Mouse (Mus musculus) megakaryocyte, embryonic 14.5 days (primary cell): ENCODE results near the gene Mif. TPM values are rescaled to one million over a fixed set of nuclear protein-coding genes. Genes with fewer than 3 reads are reported as not detected.
A peak's percentile ranks its signal among the peaks of the same experiment; 100 is the strongest.
"Not testable (repeated sequence)": the region's sequence is repeated elsewhere in the genome, so short reads cannot be mapped to it uniquely, and the experiment has no call there.

Experiments used
- H3K27me3 ChIP-seq: replicated peaks from 2 replicates; pipeline ENCODE3; 2012; ENCODE audit warnings: inconsistent platforms
- H3K36me3 ChIP-seq: replicated peaks from 2 replicates; pipeline ENCODE3; 2012; ENCODE audit warnings: low read length, inconsistent platforms, mixed read lengths
- H3K4me1 ChIP-seq: 2 replicates; pipeline ENCODE4 v1.6.1; 2012; ENCODE audit warnings: inconsistent platforms
- H3K4me3 ChIP-seq: replicated peaks from 2 replicates; pipeline ENCODE3; 2012; ENCODE audit warnings: moderate library complexity, mild to moderate bottlenecking, inconsistent platforms
- H3K9me3 ChIP-seq: 2 replicates; pipeline ENCODE4 v1.6.1; 2012; ENCODE audit warnings: inconsistent platforms
- FLI1 ChIP-seq: IDR thresholded peaks from 2 replicates; pipeline ENCODE4 v1.6.1; 2012; ENCODE audit warnings: low read length, inconsistent platforms, mixed read lengths
- GATA1 ChIP-seq: IDR thresholded peaks from 3 replicates; pipeline ENCODE4 v1.6.1; 2012; ENCODE audit warnings: mixed read lengths, low read length, inconsistent platforms, borderline replicate concordance
- polyA plus RNA-seq: library from polyadenylated mRNA; stranded (reverse); fragments of >175 nt; gene quantifications from 2 replicates; pipeline ENCODE4 v1.2.3, GENCODE M21; 2012; ENCODE audit warnings: low replicate concordance; ENCODE audit not compliant: insufficient read depth

Mif gene
- polyA plus RNA-seq, 1 experiment = 4,116 TPM

- TF ChIP-seq GATA1 (no peak), FLI1 (no peak)
- Histone ChIP-seq H3K4me3 (peak overlapping the region; percentile 19), H3K36me3 (peaks cover 11% of the 10 kb centered on the region), H3K9me3 (no peaks in the 10 kb centered on the region), H3K27me3 (peaks cover 22% of the 10 kb centered on the region), H3K4me1 (peaks cover 45% of the 10 kb centered on the region)
Observed at GRCm38 (mm10) chr10:75889406-75890153, 29.5 kb upstream of the Mif start.

GRCm38 (mm10) chr10:75887504-75887903, 27.5 kb upstream of the Mif start:
- not testable (repeated sequence) for H3K4me3 ChIP-seq, H3K36me3 ChIP-seq, H3K9me3 ChIP-seq
- Histone ChIP-seq H3K27me3 (peaks cover 28% of the 10 kb centered on the region), H3K4me1 (peaks cover 30% of the 10 kb centered on the region)

- TF ChIP-seq GATA1 = no peak
- TF ChIP-seq FLI1 = no peak
- Histone ChIP-seq H3K36me3 (no peaks in the 10 kb centered on the region), H3K4me1 (peaks cover 26% of the 10 kb centered on the region), H3K9me3 (no peaks in the 10 kb centered on the region), H3K4me3 (no peak overlapping the region), H3K27me3 (peaks cover 46% of the 10 kb centered on the region)
Observed at GRCm38 (mm10) chr10:75884742-75885141, 24.7 kb upstream of the Mif start.

- Histone ChIP-seq H3K4me3 (no peak overlapping the region), H3K27me3 (peaks cover 40% of the 10 kb centered on the region), H3K36me3 (no peaks in the 10 kb centered on the region), H3K4me1 (peaks cover 11% of the 10 kb centered on the region), H3K9me3 (no peaks in the 10 kb centered on the region)
- no peak for TF ChIP-seq GATA1
- no peak for TF ChIP-seq FLI1
Observed at GRCm38 (mm10) chr10:75883232-75883552, 23.2 kb upstream of the Mif start.

GRCm38 (mm10) chr10:75882433-75883231, 22.6 kb upstream of the Mif start:
- H3K4me1 ChIP-seq = peaks cover 8% of the 10 kb centered on the region; the same call in 1 of the 2 replicates
- no peaks in the 10 kb centered on the region for H3K9me3 ChIP-seq
- H3K4me3 ChIP-seq = no peak overlapping the region
- H3K36me3 ChIP-seq = no peaks in the 10 kb centered on the region
- H3K27me3 ChIP-seq = peaks cover 41% of the 10 kb centered on the region
- TF ChIP-seq GATA1 (no peak), FLI1 (no peak)

DNA sequence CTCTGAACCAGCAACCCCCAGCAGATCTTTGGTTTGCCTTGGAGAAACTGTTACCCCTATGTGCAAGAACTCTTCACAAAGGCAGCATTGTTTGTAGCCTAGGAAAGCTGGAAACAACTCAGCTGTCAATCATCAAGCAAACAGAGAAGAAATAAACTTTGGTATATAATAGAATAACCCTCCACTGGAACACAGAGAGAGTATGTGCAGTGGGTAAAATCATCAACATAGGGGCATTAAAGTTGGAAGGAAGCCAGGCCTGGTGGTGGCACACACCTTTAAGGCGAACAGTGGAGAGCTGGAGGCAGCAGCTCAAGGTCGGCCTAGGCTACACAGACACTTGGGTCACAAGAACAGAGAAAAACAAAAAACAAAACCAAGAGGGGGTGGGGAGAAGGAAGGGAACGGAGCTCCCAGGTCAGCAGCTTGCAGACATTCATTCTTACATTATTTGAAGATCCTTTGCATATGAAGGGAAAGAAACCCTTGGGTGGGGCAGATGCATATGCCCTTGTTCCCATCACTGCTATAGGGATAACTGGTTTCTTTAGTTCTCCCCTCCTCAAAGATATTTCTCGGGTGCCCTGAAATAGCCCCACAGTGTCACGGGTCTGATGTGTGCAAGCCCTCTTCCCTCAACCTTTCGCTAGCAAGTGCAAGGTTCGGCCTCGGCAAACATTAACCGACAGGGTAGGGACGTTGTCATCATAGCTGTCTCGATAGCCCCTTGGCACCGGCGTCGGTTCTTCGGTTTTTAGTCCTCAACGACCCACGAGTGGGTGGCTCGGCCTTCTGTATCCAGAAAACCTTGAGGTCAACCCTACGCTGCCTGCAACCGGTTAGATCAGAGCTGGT, 21.8 kb upstream of the Mif start:
- TF ChIP-seq FLI1 (no peak), GATA1 (no peak)
- peaks cover 39% of the 10 kb centered on the region for H3K27me3 ChIP-seq
- no peak overlapping the region for H3K4me3 ChIP-seq
- H3K9me3 ChIP-seq = no peaks in the 10 kb centered on the region
- H3K4me1 ChIP-seq = peaks cover 8% of the 10 kb centered on the region; the same call in 1 of the 2 replicates
- H3K36me3 ChIP-seq = no peaks in the 10 kb centered on the region

DNA sequence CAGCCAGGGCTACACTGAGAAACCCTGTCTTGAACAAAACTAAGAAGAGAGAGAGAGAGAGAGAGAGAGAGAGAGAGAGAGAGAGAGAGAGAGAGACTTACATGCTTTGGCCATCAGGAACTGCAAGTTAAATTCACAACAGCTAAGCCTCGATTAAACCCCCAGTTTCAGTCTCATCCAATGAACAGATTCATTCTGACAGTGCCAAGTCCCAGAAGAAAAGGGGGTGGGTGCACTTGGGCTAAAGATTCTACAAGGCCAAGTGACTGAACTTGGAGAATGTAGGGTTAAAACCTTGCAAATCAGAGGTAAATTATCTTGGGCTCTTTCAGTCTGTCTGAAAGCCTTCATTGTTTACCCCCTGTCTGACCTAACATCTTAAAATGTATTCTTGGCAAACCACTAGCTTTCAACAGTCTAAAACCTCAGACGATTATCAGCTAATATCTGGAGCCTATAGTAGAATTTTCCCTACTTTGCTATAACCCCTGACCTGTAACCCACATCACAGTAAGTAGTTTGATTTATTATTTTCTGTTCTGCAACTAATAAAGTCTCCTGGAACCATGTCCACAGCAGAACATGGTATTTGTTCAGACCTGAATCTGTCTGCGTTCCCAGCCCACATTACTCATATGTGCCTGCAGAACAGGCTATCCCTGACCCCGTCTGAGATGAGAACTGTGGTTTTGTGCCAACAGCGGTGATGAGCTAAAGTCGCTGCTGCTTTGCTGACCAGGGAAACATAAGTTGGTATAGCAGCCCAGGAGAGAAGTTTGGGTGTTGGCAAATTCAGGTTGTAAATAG, 20.9 kb upstream of the Mif start:
- Histone ChIP-seq H3K4me1 (peaks cover 8% of the 10 kb centered on the region; the same call in 1 of the 2 replicates), H3K27me3 (peaks cover 41% of the 10 kb centered on the region), H3K9me3 (peaks cover 6% of the 10 kb centered on the region; the same call in 1 of the 2 replicates), H3K36me3 (no peaks in the 10 kb centered on the region), H3K4me3 (no peak overlapping the region)
- TF ChIP-seq GATA1 = no peak
- no peak for TF ChIP-seq FLI1

DNA sequence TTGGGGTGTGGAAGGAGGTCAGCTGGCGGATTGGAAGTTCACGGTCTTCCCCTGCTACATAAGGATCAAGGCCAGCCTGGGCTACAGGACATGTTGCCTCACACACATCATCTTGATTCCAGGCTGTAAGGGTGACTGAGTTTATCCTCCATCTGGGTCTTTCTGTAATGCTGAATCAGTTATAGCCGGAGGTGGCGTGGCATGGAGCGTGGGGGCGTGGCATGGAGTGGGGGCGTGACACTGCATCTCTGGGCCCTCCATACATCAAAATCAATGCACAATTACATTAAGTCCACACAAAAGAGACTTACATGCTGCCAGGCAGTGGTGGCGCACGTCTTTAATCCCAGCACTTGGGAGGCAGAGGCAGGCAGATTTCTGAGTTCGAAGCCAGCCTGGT, 20.3 kb upstream of the Mif start:
- no peak overlapping the region for H3K4me3 ChIP-seq
- H3K27me3 ChIP-seq = peaks cover 39% of the 10 kb centered on the region
- no peaks in the 10 kb centered on the region for H3K36me3 ChIP-seq
- H3K4me1 ChIP-seq = peaks cover 9% of the 10 kb centered on the region
- TF ChIP-seq FLI1 (no peak), GATA1 (no peak)
- H3K9me3 ChIP-seq = peaks cover 7% of the 10 kb centered on the region; the same call in 1 of the 2 replicates

GRCm38 (mm10) chr10:75878836-75879235, 18.8 kb upstream of the Mif start:
- H3K4me1 ChIP-seq = peaks cover 10% of the 10 kb centered on the region
- peaks cover 38% of the 10 kb centered on the region for H3K27me3 ChIP-seq
- no peak overlapping the region for H3K4me3 ChIP-seq
- H3K36me3 ChIP-seq = no peaks in the 10 kb centered on the region
- no peak for TF ChIP-seq FLI1
- H3K9me3 ChIP-seq = peaks cover 7% of the 10 kb centered on the region; the same call in 1 of the 2 replicates
